Mouse (Mus musculus) limb, embryonic 15.5 days (tissue): ENCODE results near the gene Cep57. TPM values are rescaled to one million over a fixed set of nuclear protein-coding genes. Genes with fewer than 3 reads are reported as not detected.

ENCODE experiments used
- ATAC-seq: fragments of 200-750 bp; cut with Nextera tagmentation; 2 replicates; pipeline ENCODE4 v1.8.0; 2017; ENCODE audit warnings: low read depth, moderate TSS enrichment; ENCODE audit not compliant: insufficient number of reproducible peaks, low FRiP score, low TSS enrichment
- H3K27ac ChIP-seq: fragments of 300-500 bp; sonication (generic); 2 replicates; pipeline ENCODE4 v1.5.1; 2015; ENCODE audit warnings: moderate library complexity, mild to moderate bottlenecking, inconsistent platforms
- H3K27me3 ChIP-seq: fragments of 300-500 bp; sonication (generic); 2 replicates; pipeline ENCODE4 v1.6.1; 2015; ENCODE audit warnings: inconsistent platforms
- H3K36me3 ChIP-seq: fragments of 300-500 bp; sonication (generic); 2 replicates; pipeline ENCODE4 v1.6.1; 2015; ENCODE audit warnings: inconsistent platforms
- H3K4me1 ChIP-seq: fragments of 300-500 bp; sonication (generic); 2 replicates; pipeline ENCODE4 v1.6.1; 2015; ENCODE audit warnings: inconsistent platforms
- H3K4me2 ChIP-seq: fragments of 300-500 bp; sonication (generic); 2 replicates; pipeline ENCODE4 v1.6.1; 2015; ENCODE audit warnings: mild to moderate bottlenecking, inconsistent platforms
- H3K4me3 ChIP-seq: fragments of 300-500 bp; sonication (generic); 2 replicates; pipeline ENCODE4 v1.5.1; 2015; ENCODE audit warnings: mild to moderate bottlenecking, inconsistent platforms
- H3K9ac ChIP-seq: fragments of 300-500 bp; sonication (generic); 2 replicates; pipeline ENCODE4 v1.6.1; 2015; ENCODE audit warnings: inconsistent platforms
- H3K9me3 ChIP-seq: fragments of 300-500 bp; sonication (generic); 2 replicates; pipeline ENCODE4 v1.6.1; 2016; ENCODE audit warnings: inconsistent platforms
- WGBS: fragments of 180-500 bp; shearing (Covaris S2); methylation state at CpG from one replicate; pipeline ENCODE4 v1.1.7; 2015; 5-methylcytosine and 5-hydroxymethylcytosine counted together
- polyA plus RNA-seq: library from polyadenylated mRNA; unstranded; fragments of >200 nt; fragmentation: Nextera tagmentation; extraction: Ambion mirVana; gene quantifications from 2 replicates; pipeline ENCODE4 v1.2.1, GENCODE M21; 2015

Cep57 gene
- polyA plus RNA-seq, 1 experiment from 2014 or later, result 47.8 TPM

- Histone ChIP-seq H3K27ac (no peak overlapping the region), H3K4me1 (no peaks in the 10 kb centered on the region), H3K4me2 (no peak overlapping the region), H3K9me3 (no peaks in the 10 kb centered on the region), H3K9ac (no peak overlapping the region), H3K36me3 (peaks cover 19% of the 10 kb centered on the region), H3K27me3 (no peaks in the 10 kb centered on the region), H3K4me3 (no peak overlapping the region)
- no peak for ATAC-seq
- 91% methylated on average over 1 of the region's 1 CpGs for WGBS
These were observed 44.9 kb downstream of the Cep57 start for GRCm38 (mm10) chr9:13781985-13782384.

DNA sequence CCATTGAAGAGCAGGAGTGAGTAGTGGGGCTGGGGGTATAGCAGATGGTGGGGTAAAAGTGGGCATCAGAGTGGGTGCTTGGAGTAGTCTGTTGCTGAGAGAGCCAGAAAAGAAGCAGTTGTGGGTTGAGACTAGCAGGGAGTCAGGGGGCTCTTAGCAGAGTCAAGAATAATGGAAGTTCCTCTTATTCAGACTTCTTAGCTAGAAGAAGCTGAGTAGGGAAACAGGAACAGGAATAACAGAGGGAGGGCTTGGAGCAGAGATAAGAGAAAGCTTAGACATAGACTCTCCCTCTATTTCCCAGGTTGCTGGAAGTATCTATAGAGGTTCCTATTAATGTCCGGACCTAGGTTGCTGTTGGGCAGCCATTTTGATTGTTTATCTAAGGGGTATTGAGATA, 52.2 kb downstream of the Cep57 start:
- Histone ChIP-seq H3K9me3 (no peaks in the 10 kb centered on the region), H3K27ac (no peak overlapping the region), H3K36me3 (no peaks in the 10 kb centered on the region), H3K9ac (no peak overlapping the region), H3K4me2 (no peak overlapping the region), H3K27me3 (no peaks in the 10 kb centered on the region), H3K4me1 (no peaks in the 10 kb centered on the region), H3K4me3 (no peak overlapping the region)
- WGBS, result 93% methylated on average over 1 of the region's 1 CpGs
- ATAC-seq, result no peak

- ATAC-seq, result no peak
- no peak overlapping the region for H3K9ac ChIP-seq
- 89% methylated on average over 7 of the region's 7 CpGs for WGBS
- H3K4me3 ChIP-seq, result no peak overlapping the region
- no peaks in the 10 kb centered on the region for H3K9me3 ChIP-seq
- no peaks in the 10 kb centered on the region for H3K36me3 ChIP-seq
- H3K4me1 ChIP-seq, result no peaks in the 10 kb centered on the region
- no peak overlapping the region for H3K4me2 ChIP-seq
- H3K27ac ChIP-seq, result no peak overlapping the region
- H3K27me3 ChIP-seq, result no peaks in the 10 kb centered on the region
These were observed 60.3 kb downstream of the Cep57 start for GRCm38 (mm10) chr9:13766570-13766969.

DNA sequence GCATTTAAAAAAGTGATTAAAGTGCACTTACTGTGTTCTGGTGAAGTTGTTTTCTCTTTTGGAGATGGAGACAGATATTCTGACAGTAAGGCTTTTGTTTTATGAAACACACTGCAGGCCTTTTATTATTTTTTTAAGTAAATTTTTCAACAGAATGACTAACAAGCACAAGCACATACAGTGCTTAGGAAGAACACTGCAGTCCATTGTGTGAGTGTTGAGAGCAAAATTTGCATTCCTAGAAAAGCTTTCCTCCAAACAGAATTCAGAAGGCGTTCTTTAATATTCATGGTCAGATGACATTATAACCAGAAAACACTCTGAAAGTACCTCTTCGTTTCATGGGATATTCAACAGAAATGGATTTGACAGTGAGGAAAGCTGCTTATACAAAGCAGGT, 61.3 kb downstream of the Cep57 start:
- Histone ChIP-seq H3K9me3 (no peaks in the 10 kb centered on the region), H3K4me3 (no peak overlapping the region), H3K4me2 (no peak overlapping the region), H3K9ac (no peak overlapping the region), H3K27ac (no peak overlapping the region), H3K27me3 (no peaks in the 10 kb centered on the region), H3K36me3 (no peaks in the 10 kb centered on the region), H3K4me1 (no peaks in the 10 kb centered on the region)
- ATAC-seq, result no peak
- 80% methylated on average over 2 of the region's 2 CpGs for WGBS

DNA sequence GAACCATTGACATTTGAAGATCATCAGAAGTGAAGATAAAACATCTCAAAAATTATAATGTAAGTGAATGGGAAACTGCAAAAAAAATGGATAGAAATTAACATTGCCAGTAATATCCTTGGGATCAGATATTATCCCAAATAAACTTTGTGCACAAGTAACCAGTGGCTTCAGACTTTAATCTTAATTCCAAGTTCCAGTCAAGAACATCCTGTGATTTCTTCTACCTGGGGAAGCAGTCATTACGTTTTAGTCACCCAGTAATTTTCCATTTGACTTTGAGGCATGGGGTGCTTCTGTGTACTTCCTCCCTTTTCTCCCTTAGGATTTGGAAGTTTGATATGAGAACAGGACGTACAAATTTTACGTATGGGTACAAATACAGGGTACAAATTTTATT, 66.5 kb downstream of the Cep57 start:
- no peaks in the 10 kb centered on the region for H3K9me3 ChIP-seq
- no peak overlapping the region for H3K4me3 ChIP-seq
- no peak overlapping the region for H3K4me2 ChIP-seq
- H3K27me3 ChIP-seq, result no peaks in the 10 kb centered on the region
- H3K9ac ChIP-seq, result no peak overlapping the region
- peaks cover 5% of the 10 kb centered on the region; the same call in 1 of the 2 replicates for H3K36me3 ChIP-seq
- no peak for ATAC-seq
- H3K27ac ChIP-seq, result no peak overlapping the region
- no peaks in the 10 kb centered on the region for H3K4me1 ChIP-seq
- WGBS, result 88% methylated on average over 3 of the region's 3 CpGs

Other genes starting within 250 kb of the Cep57 start
- 71.2 and 76.1 TPM in 2 replicates for gene Mtmr2, start 78.7 kb downstream of the Cep57 start, polyA plus RNA-seq
- 19.1 and 21.4 TPM in 2 replicates for gene Fam76b, start 609 bp upstream of the Cep57 start, polyA plus RNA-seq